Mouse (Mus musculus): ENCODE data around the gene Nfia. TPM values are rescaled to one million over a fixed set of nuclear protein-coding genes. Genes with fewer than 3 reads are reported as not detected.

The Nfia gene
- total RNA-seq (2021), result 100 to 1,000 TPM; 113 to 115 TPM
- long read RNA-seq, experiment 1, full-length matches to known transcripts, result 7 of 11 reads
- long read RNA-seq, experiment 1, partial matches to known transcripts, result 0 of 11 reads
- long read RNA-seq, experiment 1, other reads (novel, unspliced or antisense), result 4 of 11 reads
- long read RNA-seq, experiment 2, full-length matches to known transcripts, result 5 of 15 reads
- long read RNA-seq, experiment 2, partial matches to known transcripts, result 2 of 15 reads
- long read RNA-seq, experiment 2, other reads (novel, unspliced or antisense), result 8 of 15 reads

DNA sequence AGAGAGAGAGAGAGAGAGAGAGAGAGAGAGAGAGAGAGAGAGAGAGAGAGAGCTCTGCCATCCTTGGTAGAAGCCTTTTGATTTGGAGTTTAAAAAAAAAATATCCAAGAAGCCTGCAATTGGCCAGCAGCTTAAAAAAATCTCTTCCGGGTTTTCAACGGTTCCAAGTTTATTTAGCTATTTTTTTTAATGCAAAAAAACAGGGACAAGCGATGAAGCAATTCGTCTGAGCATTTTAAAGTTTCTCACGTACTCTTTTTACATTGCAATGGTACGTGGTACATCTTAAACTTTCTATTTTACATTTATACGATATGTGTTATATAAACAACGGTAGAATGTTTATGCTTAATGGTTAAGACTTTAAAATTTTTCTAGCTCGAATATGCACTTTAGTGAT lies at the start of gene Nfia:
Gene Nfia (plus strand): TSS at position 94 of the 400 bp plus-strand sequence.
- DNase-seq (ENCODE audit: low spot score in 2 of 2), result no peak
- TF ChIP-seq CTCF (conservative IDR thresholded peaks at IDR 0.05), result no peak
- H3K27ac ChIP-seq, result peak within 1 kb of the TSS; percentile 92
- H3K4me3 ChIP-seq, result peak within 1 kb of the TSS; percentile 66

- DNase-seq (ENCODE audit: low spot score in 2 of 2), result no peak
- TF ChIP-seq CTCF (conservative IDR thresholded peaks at IDR 0.05), result no peak
- H3K27ac ChIP-seq, result no peak overlapping the region
- no peak overlapping the region for H3K4me3 ChIP-seq
Measured at GRCm38 (mm10) chr4:97723374-97723773, 49.2 kb upstream of the Nfia start.

DNA sequence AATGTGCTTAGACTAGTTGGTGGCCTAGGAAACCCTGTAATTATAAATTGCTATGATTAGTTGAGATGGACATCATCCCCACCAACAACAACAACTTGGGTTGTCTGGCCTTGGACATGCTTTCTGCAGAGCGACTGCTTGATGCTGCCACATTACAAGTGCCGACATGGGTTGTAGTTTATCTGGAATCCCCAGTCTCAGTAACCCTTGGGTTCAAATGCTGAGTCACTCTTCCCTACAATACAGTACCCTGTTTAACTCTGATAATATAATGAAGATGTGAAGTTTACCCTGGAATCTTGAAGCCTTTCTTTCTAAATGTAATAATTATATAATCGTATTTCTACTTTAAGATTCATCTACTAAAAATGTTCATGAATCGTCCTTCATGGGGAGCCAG lies 44.0 kb upstream of the Nfia start:
- H3K27ac ChIP-seq, result no peak overlapping the region
- DNase-seq (ENCODE audit: low spot score in 2 of 2), result no peak
- no peak overlapping the region for H3K4me3 ChIP-seq
- no peak for TF ChIP-seq CTCF (conservative IDR thresholded peaks at IDR 0.05)

- no peak for TF ChIP-seq CTCF (conservative IDR thresholded peaks at IDR 0.05)
- Histone ChIP-seq H3K27ac (no peak overlapping the region), H3K4me3 (no peak overlapping the region)
- DNase-seq (ENCODE audit: low spot score in 2 of 2), result no peak
Measured at GRCm38 (mm10) chr4:97729999-97730398, 42.5 kb upstream of the Nfia start.

DNA sequence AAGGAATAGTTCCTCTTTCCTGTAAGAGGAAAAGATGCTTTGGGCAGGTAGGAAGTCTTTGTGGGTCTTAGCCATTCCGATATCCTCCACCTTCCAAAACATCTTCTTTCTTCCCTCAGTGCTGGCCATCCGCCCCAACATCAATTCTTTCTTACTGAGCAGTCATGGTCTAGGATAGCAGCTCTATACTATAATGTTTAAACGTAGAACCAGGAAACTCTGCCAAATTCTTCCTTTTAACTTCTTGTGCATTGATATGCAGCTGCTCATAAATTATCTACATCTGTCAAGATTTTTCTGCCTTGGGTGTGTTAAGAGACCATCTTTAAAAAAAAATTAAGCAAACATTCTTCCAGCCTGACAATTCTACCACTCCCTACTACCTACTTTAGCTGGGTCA lies 42.1 kb upstream of the Nfia start:
- no peak for DNase-seq (ENCODE audit: low spot score in 2 of 2)
- no peak for TF ChIP-seq CTCF (conservative IDR thresholded peaks at IDR 0.05)
- Histone ChIP-seq H3K27ac (no peak overlapping the region), H3K4me3 (no peak overlapping the region)

DNA sequence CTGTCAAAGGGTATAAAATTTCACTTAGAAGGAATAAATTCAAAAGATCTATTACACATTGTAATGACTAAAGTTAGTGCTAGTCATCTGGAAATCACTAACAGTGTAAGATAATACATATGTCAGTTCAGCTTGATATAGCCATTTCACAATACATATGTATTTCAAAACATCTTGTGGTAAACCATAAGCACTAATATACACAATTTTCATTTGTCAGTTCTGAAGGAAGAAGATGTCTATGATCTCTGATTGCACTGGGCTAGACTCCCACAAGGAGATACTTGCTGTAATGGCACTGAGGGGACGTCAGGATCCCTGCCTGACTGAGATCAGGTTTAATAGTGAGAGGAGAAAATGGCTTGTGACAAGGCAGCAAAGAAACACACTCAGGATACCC lies 39.1 kb upstream of the Nfia start:
- no peak for TF ChIP-seq CTCF (conservative IDR thresholded peaks at IDR 0.05)
- no peak overlapping the region for H3K27ac ChIP-seq
- no peak overlapping the region for H3K4me3 ChIP-seq
- no peak for DNase-seq (ENCODE audit: low spot score in 2 of 2)

- no peak overlapping the region for H3K27ac ChIP-seq
- no peak overlapping the region for H3K4me3 ChIP-seq
- no peak for TF ChIP-seq CTCF (conservative IDR thresholded peaks at IDR 0.05)
- DNase-seq (ENCODE audit: low spot score in 2 of 2), result no peak
Measured at GRCm38 (mm10) chr4:97743932-97744331, 28.6 kb upstream of the Nfia start.

GRCm38 (mm10) chr4:97745296-97746105 lies 27.0 kb upstream of the Nfia start:
- peak overlapping the region; percentile 54 for H3K4me3 ChIP-seq
- peak; percentile 60 to 72 for DNase-seq (ENCODE audit: low spot score in 2 of 2)
- peak; percentile 92 for TF ChIP-seq CTCF (conservative IDR thresholded peaks at IDR 0.05)
- H3K27ac ChIP-seq, result peak overlapping the region; percentile 37; the same call in 1 of the 2 replicates

DNA sequence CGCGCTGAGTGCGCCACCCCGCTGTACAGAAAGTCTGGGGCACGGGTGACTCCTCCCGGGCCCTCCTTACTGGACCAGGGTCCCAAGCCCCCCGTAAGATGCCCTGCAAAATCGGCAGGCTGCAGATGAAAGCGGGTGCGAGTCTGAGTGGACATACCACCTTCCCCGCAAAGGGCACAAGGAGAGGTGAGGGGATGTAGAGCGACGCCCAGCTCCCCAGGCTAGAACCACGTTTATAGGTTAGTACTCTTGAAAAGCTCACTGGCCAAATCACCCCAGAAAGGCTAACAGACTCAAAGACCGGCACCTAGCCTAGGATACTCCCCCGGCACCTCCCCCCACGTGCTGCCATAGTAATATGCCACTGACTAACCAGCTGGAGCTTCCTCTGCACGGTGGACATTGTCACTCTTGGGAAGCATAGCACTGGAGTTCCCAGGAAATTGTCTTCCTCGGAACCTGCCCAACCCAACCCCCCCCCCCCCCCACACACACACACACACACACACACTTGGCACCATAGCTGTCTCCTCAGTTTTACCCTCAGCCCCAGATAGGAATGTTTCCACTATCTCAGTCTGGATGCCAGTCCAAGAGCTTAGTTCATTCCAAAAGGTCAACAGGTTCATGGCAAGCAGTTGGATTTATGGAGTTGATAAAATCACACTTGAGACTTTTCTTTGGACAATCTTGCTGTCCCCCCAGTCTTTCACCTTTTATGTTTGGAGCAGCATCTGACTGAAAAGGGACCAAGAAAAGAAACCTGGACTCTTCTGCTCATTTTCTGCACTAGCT lies 26.2 kb upstream of the Nfia start:
- Histone ChIP-seq H3K4me3 (peak overlapping the region; percentile 54), H3K27ac (peak overlapping the region; percentile 37; the same call in 1 of the 2 replicates)
- no peak for TF ChIP-seq CTCF (conservative IDR thresholded peaks at IDR 0.05)
- no peak for DNase-seq (ENCODE audit: low spot score in 2 of 2)

DNA sequence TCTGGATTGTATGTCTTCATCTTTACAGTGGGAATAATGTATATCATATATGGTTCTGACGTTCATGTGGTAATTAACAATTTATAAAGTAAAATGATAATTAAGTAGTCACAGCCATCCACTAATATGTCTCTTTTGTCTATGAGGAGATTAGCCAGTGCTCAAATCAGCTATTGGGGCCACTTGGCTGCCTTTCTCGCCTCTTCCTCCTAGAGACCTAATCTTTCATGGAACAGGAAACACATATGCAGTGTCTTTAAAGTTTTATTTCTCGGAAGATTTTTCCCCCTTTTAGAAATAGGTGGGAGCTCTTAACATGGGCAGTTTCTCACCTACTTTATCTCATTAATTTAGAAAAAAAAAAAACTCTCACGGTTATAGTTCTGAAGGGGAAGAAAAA lies 22.1 kb upstream of the Nfia start:
- DNase-seq (ENCODE audit: low spot score in 2 of 2), result no peak
- Histone ChIP-seq H3K4me3 (no peak overlapping the region), H3K27ac (0 out of 2 replicates have a peak overlapping the region, but pooled peaks have one; percentile 91)
- no peak for TF ChIP-seq CTCF (conservative IDR thresholded peaks at IDR 0.05)

GRCm38 (mm10) chr4:97751030-97751482 lies 21.5 kb upstream of the Nfia start:
- Histone ChIP-seq H3K4me3 (peak overlapping the region; percentile 68), H3K27ac (peak overlapping the region; percentile 91)
- TF ChIP-seq CTCF (conservative IDR thresholded peaks at IDR 0.05), result peak; percentile 93
- DNase-seq (ENCODE audit: low spot score in 2 of 2), result peak; percentile 88 to 89

DNA sequence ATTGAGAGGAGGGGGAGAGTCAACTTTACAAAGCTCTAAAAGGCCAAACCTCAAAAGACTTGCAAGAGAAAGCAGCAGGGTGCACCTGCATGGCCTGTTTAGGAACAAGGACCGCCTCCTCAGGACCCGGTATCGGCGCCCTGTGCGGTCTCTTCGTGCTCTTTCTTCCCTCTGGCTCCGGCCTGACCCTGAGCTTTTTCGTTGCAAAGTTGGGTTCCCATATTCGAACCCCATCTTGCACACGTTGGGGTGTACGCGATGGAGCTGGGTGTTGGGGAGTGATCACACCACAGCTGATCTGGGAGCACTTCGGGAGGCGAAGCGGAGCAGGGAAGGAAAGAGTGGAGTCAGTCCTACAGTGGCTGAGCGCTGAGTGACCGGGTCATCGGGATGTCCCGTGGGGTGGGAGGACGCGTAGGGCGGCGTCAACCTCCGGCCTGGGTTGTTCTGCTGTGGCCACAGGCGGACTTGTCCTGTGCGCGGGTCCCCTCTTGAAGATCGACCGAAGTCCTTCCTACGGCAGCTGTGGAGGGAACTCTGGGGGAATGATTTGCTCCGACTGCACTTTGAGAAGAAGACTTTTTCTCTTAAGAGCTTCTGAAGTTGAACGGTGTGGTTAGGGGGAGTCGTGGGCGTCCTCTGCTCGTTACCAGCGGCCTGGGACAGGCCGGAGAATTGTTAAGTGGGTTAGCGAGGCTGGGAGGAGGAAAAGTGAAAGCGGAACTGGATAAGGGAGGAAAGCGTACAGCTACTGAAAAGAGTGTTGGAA lies 20.9 kb upstream of the Nfia start:
- no peak for DNase-seq (ENCODE audit: low spot score in 2 of 2)
- Histone ChIP-seq H3K27ac (peak overlapping the region; percentile 91), H3K4me3 (peak overlapping the region; percentile 68)
- no peak for TF ChIP-seq CTCF (conservative IDR thresholded peaks at IDR 0.05)
